Mouse (Mus musculus) bone marrow macrophage, adult 2 months (primary cell): ENCODE measurements around the gene Pnrc2.

Experiments used
- CTCF ChIP-seq: IDR thresholded peaks from 2 replicates; pipeline ENCODE4 v1.5.1; 2012; ENCODE audit warnings: low read depth, mild to moderate bottlenecking, low read length, moderate library complexity
- POLR2A ChIP-seq: IDR thresholded peaks from 2 replicates; pipeline ENCODE4 v1.6.1; 2012; ENCODE audit warnings: mild to moderate bottlenecking, low read depth, low read length, borderline replicate concordance

DNA sequence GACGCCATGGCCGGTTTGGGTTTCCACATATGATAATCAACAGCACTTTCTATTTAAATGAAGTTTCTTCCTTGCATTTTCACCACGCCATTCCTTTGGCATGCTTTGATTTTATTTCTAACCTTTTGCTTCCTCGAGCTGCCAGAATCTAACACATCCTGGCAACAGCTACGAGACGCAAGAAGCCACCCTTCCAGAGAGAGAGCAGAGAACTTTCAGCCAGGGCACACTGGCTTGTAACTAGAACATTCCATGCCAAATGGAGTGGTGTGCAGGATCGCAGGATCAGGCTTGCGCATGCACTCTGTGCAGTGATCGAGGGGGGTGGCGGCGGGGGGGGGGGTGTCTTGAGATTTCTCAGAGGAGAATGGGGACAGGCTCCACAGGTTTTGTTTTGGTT is 41.6 kb downstream of the Pnrc2 start:
- TF ChIP-seq POLR2A: no peak
- TF ChIP-seq CTCF: no peak
